Mouse (Mus musculus) liver, adult 2 months (tissue): ENCODE data around the gene Slc39a11.

Experiments
- CTCF ChIP-seq: fragments of 200-500 bp; IDR thresholded peaks from 2 replicates; pipeline ENCODE4 v1.5.1; 2011; ENCODE audit warnings: low read depth, low read length, control low read depth
- POLR2A ChIP-seq: fragments of 200-500 bp; IDR thresholded peaks from 2 replicates; pipeline ENCODE4 v1.6.1; 2011; ENCODE audit warnings: low read length, control low read depth; ENCODE audit not compliant: insufficient read depth; ENCODE audit errors: extremely low read depth

- TF ChIP-seq CTCF (no peak), POLR2A (no peak)
Observed at GRCm38 (mm10) chr11:113290911-113291310, 359.0 kb downstream of the Slc39a11 start.
